Mouse (Mus musculus) T-cell, adult 2 months (primary cell): ENCODE measurements around the gene Gm6880.
"Not testable (repeated sequence)": the region's sequence is repeated elsewhere in the genome, so short reads cannot be mapped to it uniquely, and the experiment has no call there.

ENCODE experiments used
- DNase-seq: peaks from one replicate; pipeline ENCODE4 v3.0.0; 2022; ENCODE audit warnings: low spot score

Gene Gm6880

DNA sequence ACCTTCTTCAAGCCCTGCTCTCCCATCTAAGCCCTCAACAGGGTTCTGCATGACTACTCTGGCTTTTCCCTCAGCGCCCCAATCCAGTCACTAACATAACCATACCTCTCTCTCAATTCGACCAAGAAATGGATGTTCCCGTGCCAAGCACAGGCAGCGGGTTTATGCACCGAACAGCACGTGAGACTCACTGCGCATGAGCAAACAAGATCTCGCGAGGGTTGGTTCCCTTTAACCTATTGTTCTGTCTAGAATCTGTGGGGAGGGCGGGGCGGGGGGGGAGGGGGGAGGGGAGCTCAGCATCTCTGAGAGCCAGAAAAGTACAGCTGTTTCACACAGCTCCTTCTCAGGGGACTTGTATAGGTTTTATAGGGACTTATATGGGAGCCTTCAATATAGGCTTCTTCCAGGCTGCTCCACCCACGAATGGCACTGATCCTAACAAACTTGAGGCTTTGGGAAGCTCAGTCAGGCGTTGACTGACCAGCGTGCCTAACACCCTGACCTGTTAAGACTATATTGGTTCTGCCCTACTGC is at the start of gene Gm6880:
Gm6880 (minus strand) TSS at position 51 of the 537 bp plus-strand sequence.
- not testable (repeated sequence) for DNase-seq

- not testable (repeated sequence) for DNase-seq
Observed at GRCm38 (mm10) chrX:74517461-74517860, 36.3 kb upstream of the Gm6880 start.

DNA sequence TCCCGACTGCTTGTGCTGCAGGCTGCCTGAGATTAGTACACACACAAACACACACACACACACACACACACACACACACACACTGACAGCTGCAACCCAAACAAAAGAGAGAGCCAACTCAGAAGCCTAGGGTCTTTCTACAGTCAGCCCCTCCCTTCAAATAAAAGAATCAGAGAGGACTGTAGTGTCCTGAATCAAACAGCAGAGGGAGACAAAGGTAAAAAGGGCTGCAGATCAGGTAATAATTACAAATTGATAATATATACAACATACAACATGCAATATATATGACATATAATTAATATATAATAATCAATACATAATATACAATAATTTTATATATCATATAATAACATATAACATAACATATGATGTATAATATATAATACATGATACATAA is 15.9 kb upstream of the Gm6880 start:
- DNase-seq, result no peak

DNA sequence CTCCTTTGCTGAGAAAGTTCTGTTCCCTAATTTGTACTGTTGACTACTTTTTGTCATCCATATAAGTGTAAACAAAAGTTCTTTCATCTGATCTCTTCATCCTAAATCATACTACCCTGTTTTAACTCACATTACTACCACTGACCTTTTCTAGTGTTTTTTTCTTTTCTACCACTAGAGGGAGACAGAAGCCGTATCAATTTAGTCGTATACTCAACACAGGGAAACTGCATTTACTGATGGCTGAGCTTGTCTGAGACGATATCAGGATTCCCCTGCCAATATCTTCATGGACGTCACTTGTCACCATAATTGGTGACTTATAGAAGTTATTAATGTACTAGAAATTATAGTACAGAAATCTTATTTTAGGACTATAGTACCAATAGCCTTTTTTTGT is 28.4 kb downstream of the Gm6880 start:
- DNase-seq, result no peak

- no peak for DNase-seq
Observed at GRCm38 (mm10) chrX:74451157-74451912, 29.9 kb downstream of the Gm6880 start.
